Mouse (Mus musculus): ENCODE results near the gene Prkg1. TPM values are rescaled to one million over a fixed set of nuclear protein-coding genes. Genes with fewer than 3 reads are reported as not detected.
A peak's percentile ranks its signal among the peaks of the same experiment; 100 is the strongest.
"Not testable (repeated sequence)": the region's sequence is repeated elsewhere in the genome, so short reads cannot be mapped to it uniquely, and the experiment has no call there.

Prkg1 gene
- total and polyA plus RNA-seq, 3 experiments = 2.2 to 13.6 (median 11.0) TPM

- no peaks in the 10 kb centered on the region for H3K36me3 ChIP-seq (ENCODE audit: control insufficient read depth, insufficient read depth, low read length)
- no peaks in the 10 kb centered on the region; the same call in 1 of the 2 replicates for H3K79me2 ChIP-seq (replicated peaks; ENCODE audit: control insufficient read depth, insufficient read depth, low read length)
- no peaks in the 10 kb centered on the region for H3K27me3 ChIP-seq (ENCODE audit: control insufficient read depth, insufficient read depth, low read length)
- DNase-seq = no peak
- H3K4me1 ChIP-seq (ENCODE audit: control insufficient read depth, insufficient read depth, low read length) = no peaks in the 10 kb centered on the region
- intact Hi-C loops (cut with DNase I) = no loop called here
- TF ChIP-seq POLR2A (IDR thresholded peaks at IDR 0.05; ENCODE audit: insufficient read depth, low read depth, low read length) (no peak), EP300 (IDR thresholded peaks at IDR 0.05; ENCODE audit: insufficient read depth, low read depth, low read length) (no peak), CTCF (IDR thresholded peaks at IDR 0.05) (no peak)
- H3K9ac ChIP-seq (ENCODE audit: low read depth, low read length) = no peak overlapping the region
- no peak overlapping the region for H3K27ac ChIP-seq
- 96% methylated on average over 1 of the region's 1 CpGs for WGBS
- H3K4me3 ChIP-seq = no peak overlapping the region
Measured at GRCm38 (mm10) chr19:31369116-31369515, 395.7 kb downstream of the Prkg1 start.

GRCm38 (mm10) chr19:31362051-31362450 lies 402.8 kb downstream of the Prkg1 start:
- DNase-seq = no peak
- intact Hi-C loops (cut with DNase I) = no loop called here
- Histone ChIP-seq H3K9ac (ENCODE audit: low read depth, low read length) (no peak overlapping the region), H3K27me3 (ENCODE audit: control insufficient read depth, insufficient read depth, low read length) (no peaks in the 10 kb centered on the region), H3K27ac (no peak overlapping the region), H3K79me2 (replicated peaks; ENCODE audit: control insufficient read depth, insufficient read depth, low read length) (no peaks in the 10 kb centered on the region), H3K4me3 (no peak overlapping the region), H3K4me1 (ENCODE audit: control insufficient read depth, insufficient read depth, low read length) (peaks cover 2% of the 10 kb centered on the region; the same call in 1 of the 2 replicates), H3K36me3 (ENCODE audit: control insufficient read depth, insufficient read depth, low read length) (0 out of 2 replicates have a peak, but pooled peaks cover 2% of the 10 kb centered on the region)
- WGBS = 66% methylated on average over 4 of the region's 4 CpGs
- TF ChIP-seq POLR2A (IDR thresholded peaks at IDR 0.05; ENCODE audit: insufficient read depth, low read depth, low read length) = no peak
- TF ChIP-seq CTCF (IDR thresholded peaks at IDR 0.05) = no peak
- TF ChIP-seq EP300 (IDR thresholded peaks at IDR 0.05; ENCODE audit: insufficient read depth, low read depth, low read length) = no peak

GRCm38 (mm10) chr19:31361575-31361974 lies 403.3 kb downstream of the Prkg1 start:
- TF ChIP-seq POLR2A (IDR thresholded peaks at IDR 0.05; ENCODE audit: insufficient read depth, low read depth, low read length) (no peak), CTCF (IDR thresholded peaks at IDR 0.05) (no peak), EP300 (IDR thresholded peaks at IDR 0.05; ENCODE audit: insufficient read depth, low read depth, low read length) (no peak)
- WGBS = 37% methylated on average over 5 of the region's 5 CpGs
- intact Hi-C loops (cut with DNase I) = no loop called here
- Histone ChIP-seq H3K36me3 (ENCODE audit: control insufficient read depth, insufficient read depth, low read length) (0 out of 2 replicates have a peak, but pooled peaks cover 2% of the 10 kb centered on the region), H3K4me1 (ENCODE audit: control insufficient read depth, insufficient read depth, low read length) (peaks cover 2% of the 10 kb centered on the region; the same call in 1 of the 2 replicates), H3K4me3 (no peak overlapping the region), H3K27me3 (ENCODE audit: control insufficient read depth, insufficient read depth, low read length) (no peaks in the 10 kb centered on the region), H3K9ac (ENCODE audit: low read depth, low read length) (no peak overlapping the region), H3K27ac (no peak overlapping the region), H3K79me2 (replicated peaks; ENCODE audit: control insufficient read depth, insufficient read depth, low read length) (no peaks in the 10 kb centered on the region)
- no peak for DNase-seq

- H3K9ac ChIP-seq (ENCODE audit: low read depth, low read length) = no peak overlapping the region
- DNase-seq = peak; percentile 53 to 60
- no peak overlapping the region for H3K27ac ChIP-seq
- no peaks in the 10 kb centered on the region for H3K79me2 ChIP-seq (replicated peaks; ENCODE audit: control insufficient read depth, insufficient read depth, low read length)
- H3K36me3 ChIP-seq (ENCODE audit: control insufficient read depth, insufficient read depth, low read length) = 0 out of 2 replicates have a peak, but pooled peaks cover 2% of the 10 kb centered on the region
- H3K4me1 ChIP-seq (ENCODE audit: control insufficient read depth, insufficient read depth, low read length) = peaks cover 2% of the 10 kb centered on the region; the same call in 1 of the 2 replicates
- 29% methylated on average over 3 of the region's 3 CpGs for WGBS
- no peak overlapping the region for H3K4me3 ChIP-seq
- no peaks in the 10 kb centered on the region for H3K27me3 ChIP-seq (ENCODE audit: control insufficient read depth, insufficient read depth, low read length)
- no peak for TF ChIP-seq EP300 (IDR thresholded peaks at IDR 0.05; ENCODE audit: insufficient read depth, low read depth, low read length)
- TF ChIP-seq POLR2A (IDR thresholded peaks at IDR 0.05; ENCODE audit: insufficient read depth, low read depth, low read length) = no peak
- no peak for TF ChIP-seq CTCF (IDR thresholded peaks at IDR 0.05)
- intact Hi-C loops (cut with DNase I) = no loop called here
Measured at GRCm38 (mm10) chr19:31361161-31361560, 403.7 kb downstream of the Prkg1 start.

- H3K4me1 ChIP-seq (ENCODE audit: control insufficient read depth, insufficient read depth, low read length) = peaks cover 1% of the 10 kb centered on the region; the same call in 1 of the 2 replicates
- H3K79me2 ChIP-seq (replicated peaks; ENCODE audit: control insufficient read depth, insufficient read depth, low read length) = no peaks in the 10 kb centered on the region
- H3K36me3 ChIP-seq (ENCODE audit: control insufficient read depth, insufficient read depth, low read length) = no peaks in the 10 kb centered on the region
- no peak overlapping the region for H3K4me3 ChIP-seq
- no peak overlapping the region for H3K9ac ChIP-seq (ENCODE audit: low read depth, low read length)
- TF ChIP-seq CTCF (IDR thresholded peaks at IDR 0.05) (no peak), EP300 (IDR thresholded peaks at IDR 0.05; ENCODE audit: insufficient read depth, low read depth, low read length) (no peak), POLR2A (IDR thresholded peaks at IDR 0.05; ENCODE audit: insufficient read depth, low read depth, low read length) (no peak)
- WGBS = 57% methylated on average over 1 of the region's 1 CpGs
- H3K27ac ChIP-seq = no peak overlapping the region
- no peak for DNase-seq
- intact Hi-C loops (cut with DNase I) = loop anchor here (10.0 kb wide), 1 partner anchor 510 kb away; no protein-coding TSS in a partner anchor
- no peaks in the 10 kb centered on the region for H3K27me3 ChIP-seq (ENCODE audit: control insufficient read depth, insufficient read depth, low read length)
Measured at GRCm38 (mm10) chr19:31354959-31355358, 409.9 kb downstream of the Prkg1 start.

- H3K9ac ChIP-seq (ENCODE audit: low read depth, low read length); H3K27me3 ChIP-seq (ENCODE audit: control insufficient read depth, insufficient read depth, low read length); H3K27ac ChIP-seq; H3K4me1 ChIP-seq (ENCODE audit: control insufficient read depth, insufficient read depth, low read length); H3K36me3 ChIP-seq (ENCODE audit: control insufficient read depth, insufficient read depth, low read length); H3K79me2 ChIP-seq (replicated peaks; ENCODE audit: control insufficient read depth, insufficient read depth, low read length); H3K4me3 ChIP-seq: not testable (repeated sequence)
- intact Hi-C loops (cut with DNase I) = loop anchor here (10.0 kb wide), 1 partner anchor 508 kb away; no protein-coding TSS in a partner anchor
- DNase-seq = peak in 1 of 2 experiments; percentile 8
Measured at GRCm38 (mm10) chr19:31352784-31353183, 412.0 kb downstream of the Prkg1 start.
